Mouse (Mus musculus) lung, embryonic 15.5 days (tissue): ENCODE measurements at regions not wholly inside any gene's neighbourhood (a gene's known extent, or its start where the extent isn't known, plus 50 kb on each side); places are given as distances from the start of the nearest gene placed in this dataset.

Experiments used
- ATAC-seq: fragments of 200-750 bp; cut with Nextera tagmentation; 2 replicates; pipeline ENCODE4 v1.8.0; 2017; ENCODE audit warnings: moderate number of reproducible peaks, borderline replicate concordance; ENCODE audit not compliant: low FRiP score, low TSS enrichment; ENCODE audit errors: extremely low read depth
- H3K27ac ChIP-seq: fragments of 300-500 bp; sonication (generic); 2 replicates; pipeline ENCODE4 v1.5.1; 2015; ENCODE audit warnings: moderate library complexity, mild to moderate bottlenecking, inconsistent platforms
- H3K27me3 ChIP-seq: fragments of 300-500 bp; sonication (generic); 2 replicates; pipeline ENCODE4 v1.6.1; 2015; ENCODE audit warnings: inconsistent platforms
- H3K36me3 ChIP-seq: fragments of 300-500 bp; sonication (generic); 2 replicates; pipeline ENCODE4 v1.6.1; 2015; ENCODE audit warnings: inconsistent platforms
- H3K4me1 ChIP-seq: fragments of 300-500 bp; sonication (generic); 2 replicates; pipeline ENCODE4 v1.6.1; 2015; ENCODE audit warnings: inconsistent platforms
- H3K4me2 ChIP-seq: fragments of 300-500 bp; sonication (generic); 2 replicates; pipeline ENCODE4 v1.6.1; 2015; ENCODE audit warnings: inconsistent platforms, mild to moderate bottlenecking, moderate library complexity
- H3K4me3 ChIP-seq: fragments of 300-500 bp; sonication (generic); 2 replicates; pipeline ENCODE4 v1.5.1; 2015; ENCODE audit warnings: mild to moderate bottlenecking, inconsistent platforms
- H3K9ac ChIP-seq: fragments of 300-500 bp; sonication (generic); 2 replicates; pipeline ENCODE4 v1.6.1; 2015; ENCODE audit warnings: inconsistent platforms
- H3K9me3 ChIP-seq: fragments of 300-500 bp; sonication (generic); 2 replicates; pipeline ENCODE4 v1.6.1; 2016; ENCODE audit warnings: inconsistent platforms
- WGBS: fragments of 180-500 bp; shearing (Covaris S2); methylation state at CpG from one replicate; pipeline ENCODE4 v1.1.7; 2015; 5-methylcytosine and 5-hydroxymethylcytosine counted together

DNA sequence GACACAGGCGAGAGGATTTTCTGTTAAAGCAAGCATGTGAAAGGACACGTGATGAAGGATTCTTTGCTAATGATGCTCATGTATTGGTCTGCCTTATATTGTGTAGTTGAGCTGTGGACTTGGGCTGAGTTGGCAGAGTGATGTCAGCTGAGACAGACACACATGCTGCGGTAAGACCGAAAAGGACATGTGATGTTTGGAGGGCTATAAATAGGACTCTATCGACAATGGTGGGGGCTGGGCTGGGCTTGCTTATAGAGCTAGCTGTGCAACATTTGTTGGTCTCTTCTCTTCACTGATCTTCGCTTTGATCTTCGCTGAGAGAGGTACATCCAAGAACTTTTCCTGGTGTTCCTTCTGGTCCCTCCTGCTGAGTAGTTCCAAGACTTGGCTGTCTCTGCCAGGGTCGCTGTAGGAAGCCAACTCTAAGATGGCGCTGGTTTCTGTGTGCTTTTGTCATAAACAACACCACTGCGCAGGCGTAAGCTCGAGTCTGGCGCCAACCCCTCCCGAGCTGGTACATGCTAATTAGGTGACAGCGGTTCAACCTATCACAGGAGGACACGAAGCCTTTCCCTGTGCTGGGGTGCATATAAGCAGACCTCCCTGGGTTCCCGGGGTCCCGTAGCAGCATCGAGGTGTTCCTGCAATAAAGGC lies 145.8 kb upstream of the Tut7 start:
- no peak overlapping the region for H3K27ac ChIP-seq
- no peaks in the 10 kb centered on the region for H3K9me3 ChIP-seq
- H3K4me1 ChIP-seq, result peaks cover 19% of the 10 kb centered on the region
- H3K36me3 ChIP-seq, result no peaks in the 10 kb centered on the region
- WGBS, result 78% methylated on average over 19 of the region's 19 CpGs
- no peak overlapping the region for H3K9ac ChIP-seq
- no peak for ATAC-seq
- H3K4me2 ChIP-seq, result no peak overlapping the region
- H3K27me3 ChIP-seq, result peaks cover 19% of the 10 kb centered on the region
- H3K4me3 ChIP-seq, result no peak overlapping the region

DNA sequence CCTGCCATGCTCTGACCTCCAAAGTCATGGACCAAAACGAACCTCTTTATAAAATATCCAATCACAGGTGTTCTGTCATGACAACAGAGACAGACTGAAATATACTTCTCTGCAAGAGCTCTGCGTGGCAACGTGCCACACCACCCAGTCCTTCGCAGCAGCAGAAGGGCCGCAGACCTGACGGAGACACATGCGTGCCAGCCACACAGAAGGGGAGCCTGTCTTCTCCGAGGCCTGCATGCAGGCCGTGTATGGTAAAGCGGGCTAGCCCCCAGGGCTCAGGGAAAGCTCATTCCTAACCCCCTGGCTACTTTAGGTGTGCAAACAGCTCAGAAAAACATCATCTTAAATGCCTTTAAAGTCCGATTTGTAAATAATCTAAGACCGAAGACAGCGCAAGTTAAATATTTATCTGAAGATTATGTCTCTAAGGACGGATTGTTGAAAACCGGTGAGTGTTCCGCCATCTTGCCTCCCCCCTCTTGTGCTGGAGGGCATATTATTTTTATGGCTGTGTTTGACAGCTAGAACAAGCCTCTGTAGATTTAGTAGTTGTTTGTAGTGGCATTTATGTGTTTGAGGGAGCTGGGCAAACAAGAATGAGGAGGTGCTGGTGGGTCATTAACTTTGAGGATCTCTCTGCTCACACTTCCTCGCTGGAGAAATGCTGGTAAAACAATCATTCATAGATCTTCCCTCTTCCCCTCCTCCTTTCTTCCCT lies 143.7 kb upstream of the Tut7 start:
- H3K4me1 ChIP-seq, result peaks cover 28% of the 10 kb centered on the region
- no peak overlapping the region for H3K4me3 ChIP-seq
- H3K9ac ChIP-seq, result no peak overlapping the region
- WGBS, result 43% methylated on average over 17 of the region's 17 CpGs
- peaks cover 8% of the 10 kb centered on the region for H3K27me3 ChIP-seq
- no peaks in the 10 kb centered on the region for H3K9me3 ChIP-seq
- no peak overlapping the region for H3K4me2 ChIP-seq
- H3K27ac ChIP-seq, result no peak overlapping the region
- ATAC-seq, result no peak
- H3K36me3 ChIP-seq, result no peaks in the 10 kb centered on the region

DNA sequence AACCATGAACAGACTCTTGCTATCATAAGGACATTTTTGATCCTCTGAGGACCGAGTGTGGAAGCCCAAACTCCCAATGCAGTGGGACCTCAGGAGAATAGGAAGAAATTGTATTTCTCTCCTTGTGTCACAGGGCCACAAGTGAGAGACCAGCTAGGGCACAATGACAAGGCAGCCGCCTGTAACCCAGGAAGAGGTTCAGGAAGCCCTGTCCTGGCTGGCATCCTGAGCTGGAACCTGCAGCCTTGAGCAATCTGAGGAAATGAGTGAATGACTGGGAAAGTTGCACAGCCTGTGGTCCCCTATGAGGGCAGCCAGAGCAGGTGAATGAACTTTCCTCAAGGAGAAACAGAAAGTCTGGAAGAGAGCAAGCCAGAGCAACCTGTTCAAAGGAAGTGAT lies 142.0 kb upstream of the Tut7 start:
- ATAC-seq, result no peak
- no peaks in the 10 kb centered on the region for H3K36me3 ChIP-seq
- H3K27me3 ChIP-seq, result no peaks in the 10 kb centered on the region; the same call in 1 of the 2 replicates
- H3K4me3 ChIP-seq, result no peak overlapping the region
- H3K27ac ChIP-seq, result no peak overlapping the region
- no peak overlapping the region for H3K4me2 ChIP-seq
- peaks cover 16% of the 10 kb centered on the region for H3K4me1 ChIP-seq
- H3K9me3 ChIP-seq, result no peaks in the 10 kb centered on the region
- WGBS, result 95% methylated on average over 2 of the region's 2 CpGs
- H3K9ac ChIP-seq, result no peak overlapping the region

DNA sequence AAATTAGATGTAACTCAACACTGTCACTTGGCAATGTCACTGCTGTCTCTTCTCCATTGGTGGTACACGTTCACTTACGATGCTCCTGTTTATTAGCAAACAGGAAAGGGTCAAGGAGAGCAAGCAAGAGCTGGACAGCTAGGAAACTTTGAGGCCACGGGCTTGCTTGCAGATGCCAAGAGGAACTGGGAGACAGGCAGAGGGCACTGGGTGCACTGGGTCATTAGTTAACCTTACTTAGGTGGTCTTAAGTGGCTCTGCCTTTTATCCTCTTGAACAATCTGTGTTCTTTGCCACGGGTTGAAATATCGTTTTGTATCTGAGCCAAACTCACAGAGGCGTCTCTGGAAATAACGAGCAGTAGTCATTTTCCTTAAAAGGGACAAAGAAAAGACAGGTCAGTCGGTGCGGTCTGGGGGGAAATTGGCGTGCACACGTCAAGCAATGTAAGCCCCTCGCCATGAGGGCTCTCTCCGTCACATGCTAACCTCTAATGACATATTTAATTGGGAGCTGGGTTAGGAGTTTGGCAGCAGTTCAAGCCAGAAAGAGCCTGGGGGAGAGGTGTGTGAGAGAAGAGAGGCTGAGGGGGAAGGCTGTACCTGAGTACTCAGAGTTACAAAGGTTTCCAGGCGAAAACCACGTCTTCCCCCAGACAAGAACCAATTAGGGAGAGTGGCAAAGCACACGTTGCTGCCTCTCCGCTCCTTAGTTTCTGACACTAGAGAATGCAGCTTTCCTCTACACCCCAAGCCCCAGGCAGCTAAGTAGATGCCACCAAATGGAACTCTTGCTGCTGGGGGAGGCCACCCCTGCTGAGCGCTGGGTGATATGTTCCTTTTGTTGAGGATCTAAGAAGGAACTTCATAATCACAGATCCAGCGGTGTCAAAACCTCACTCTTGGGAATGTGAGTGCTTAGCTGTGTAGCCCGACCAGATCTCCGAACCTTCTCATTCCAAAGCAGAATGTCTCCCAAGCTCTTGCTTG lies 140.0 kb upstream of the Tut7 start:
- no peak overlapping the region for H3K27ac ChIP-seq
- no peaks in the 10 kb centered on the region for H3K36me3 ChIP-seq
- peaks cover 16% of the 10 kb centered on the region for H3K4me1 ChIP-seq
- no peak for ATAC-seq
- no peak overlapping the region for H3K4me2 ChIP-seq
- WGBS, result 38% methylated on average over 21 of the region's 21 CpGs
- H3K27me3 ChIP-seq, result no peaks in the 10 kb centered on the region
- H3K9ac ChIP-seq, result no peak overlapping the region
- H3K4me3 ChIP-seq, result no peak overlapping the region
- H3K9me3 ChIP-seq, result no peaks in the 10 kb centered on the region

DNA sequence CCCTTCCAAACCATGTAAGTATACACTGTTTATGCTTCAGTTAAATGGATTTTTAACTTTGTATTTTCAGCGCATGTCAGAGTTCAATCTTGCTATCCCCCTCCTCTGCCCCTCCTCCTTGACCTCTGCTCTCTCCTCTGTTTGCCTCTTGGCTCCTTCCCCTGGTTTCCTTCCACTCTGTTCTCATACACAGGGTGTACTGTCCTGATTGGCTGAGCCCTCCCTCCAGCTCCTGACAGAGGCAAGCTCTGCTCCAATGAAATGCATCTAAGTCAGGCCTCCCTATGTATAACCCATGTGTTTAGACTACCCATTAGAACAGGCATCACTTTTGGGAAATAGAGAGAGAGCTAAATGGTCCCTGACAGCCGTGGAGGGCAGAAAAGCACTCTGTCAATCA lies 133.5 kb upstream of the Tut7 start:
- WGBS, result 34% methylated on average over 2 of the region's 2 CpGs
- ATAC-seq, result peak; percentile 55; the same call in 1 of the 2 replicates
- H3K4me3 ChIP-seq, result no peak overlapping the region
- H3K36me3 ChIP-seq, result no peaks in the 10 kb centered on the region
- H3K27ac ChIP-seq, result no peak overlapping the region
- H3K9me3 ChIP-seq, result no peaks in the 10 kb centered on the region
- no peaks in the 10 kb centered on the region for H3K4me1 ChIP-seq
- peaks cover 12% of the 10 kb centered on the region for H3K27me3 ChIP-seq
- no peak overlapping the region for H3K4me2 ChIP-seq
- H3K9ac ChIP-seq, result no peak overlapping the region

DNA sequence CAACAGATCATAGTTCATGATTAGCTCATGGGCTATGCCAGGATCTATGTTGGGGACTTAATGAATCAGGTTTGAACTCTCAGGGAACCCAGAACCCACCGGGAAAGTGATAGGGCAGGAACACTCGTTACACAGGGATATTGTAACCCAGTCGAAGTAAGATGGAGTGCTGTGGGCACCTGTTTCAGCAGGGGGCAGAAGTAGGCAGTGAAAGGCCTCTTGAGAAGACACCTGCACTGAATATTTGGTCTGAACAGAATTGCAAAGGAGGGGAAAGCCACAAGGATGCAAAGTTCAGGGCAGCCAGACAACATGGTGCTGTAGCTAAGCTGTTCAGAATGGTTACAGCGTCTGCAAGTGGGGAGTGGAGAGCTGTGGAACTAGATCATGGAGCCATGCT lies 129.9 kb upstream of the Tut7 start:
- Histone ChIP-seq H3K4me1 (peaks cover 14% of the 10 kb centered on the region), H3K27ac (no peak overlapping the region), H3K9me3 (no peaks in the 10 kb centered on the region), H3K4me2 (no peak overlapping the region), H3K27me3 (peaks cover 30% of the 10 kb centered on the region), H3K9ac (no peak overlapping the region), H3K36me3 (no peaks in the 10 kb centered on the region), H3K4me3 (no peak overlapping the region)
- ATAC-seq, result no peak
- WGBS, result 57% methylated on average over 4 of the region's 4 CpGs

DNA sequence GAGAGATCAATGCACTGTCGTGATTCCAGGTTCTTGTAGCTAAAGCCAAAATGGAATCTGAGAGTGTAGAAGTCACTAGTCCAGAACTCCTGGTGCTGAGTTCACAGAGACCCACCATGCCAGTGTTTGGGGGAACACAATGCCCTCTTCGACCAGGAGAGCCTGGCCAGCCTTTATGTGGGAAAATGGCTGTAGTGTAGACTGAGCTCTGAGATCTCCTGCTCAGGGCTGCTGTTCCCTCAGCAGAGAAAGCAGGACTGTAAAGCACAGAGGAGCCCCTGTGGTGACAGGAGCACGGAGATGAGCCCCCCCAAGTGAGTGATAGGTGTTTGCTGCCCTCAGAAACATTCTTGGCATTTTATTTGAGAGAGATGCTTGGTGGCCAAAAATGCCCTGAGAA lies 129.2 kb upstream of the Tut7 start:
- peaks cover 19% of the 10 kb centered on the region for H3K4me1 ChIP-seq
- no peak overlapping the region for H3K4me3 ChIP-seq
- no peaks in the 10 kb centered on the region for H3K9me3 ChIP-seq
- H3K4me2 ChIP-seq, result no peak overlapping the region
- no peak overlapping the region for H3K27ac ChIP-seq
- ATAC-seq, result no peak
- no peak overlapping the region for H3K9ac ChIP-seq
- WGBS, result 68% methylated on average over 3 of the region's 3 CpGs
- H3K36me3 ChIP-seq, result no peaks in the 10 kb centered on the region
- H3K27me3 ChIP-seq, result peaks cover 30% of the 10 kb centered on the region

DNA sequence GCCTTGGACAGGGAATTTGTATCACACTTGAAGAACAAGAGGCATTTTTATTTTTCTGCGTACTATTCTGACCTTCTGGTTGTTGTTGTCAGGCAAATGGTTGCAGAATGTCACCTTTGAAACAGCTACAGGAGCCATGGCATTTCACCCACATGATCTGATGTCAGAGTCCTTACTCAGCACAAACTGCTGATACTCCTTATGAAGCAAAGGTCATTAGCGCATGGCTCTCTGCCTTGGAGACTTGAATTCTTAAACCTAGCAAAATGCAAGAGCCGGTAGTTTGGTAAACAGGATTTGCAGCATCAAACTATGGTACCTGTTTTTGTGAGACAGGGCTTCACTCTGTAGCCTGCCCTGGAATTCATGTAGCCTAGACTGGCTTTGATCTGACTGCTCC lies 127.3 kb upstream of the Tut7 start:
- H3K4me3 ChIP-seq, result no peak overlapping the region
- H3K4me2 ChIP-seq, result no peak overlapping the region
- no peaks in the 10 kb centered on the region for H3K36me3 ChIP-seq
- no peak overlapping the region for H3K9ac ChIP-seq
- H3K9me3 ChIP-seq, result no peaks in the 10 kb centered on the region
- H3K27ac ChIP-seq, result no peak overlapping the region
- H3K27me3 ChIP-seq, result peaks cover 30% of the 10 kb centered on the region
- no peak for ATAC-seq
- peaks cover 19% of the 10 kb centered on the region for H3K4me1 ChIP-seq
- 81% methylated on average over 3 of the region's 3 CpGs for WGBS

DNA sequence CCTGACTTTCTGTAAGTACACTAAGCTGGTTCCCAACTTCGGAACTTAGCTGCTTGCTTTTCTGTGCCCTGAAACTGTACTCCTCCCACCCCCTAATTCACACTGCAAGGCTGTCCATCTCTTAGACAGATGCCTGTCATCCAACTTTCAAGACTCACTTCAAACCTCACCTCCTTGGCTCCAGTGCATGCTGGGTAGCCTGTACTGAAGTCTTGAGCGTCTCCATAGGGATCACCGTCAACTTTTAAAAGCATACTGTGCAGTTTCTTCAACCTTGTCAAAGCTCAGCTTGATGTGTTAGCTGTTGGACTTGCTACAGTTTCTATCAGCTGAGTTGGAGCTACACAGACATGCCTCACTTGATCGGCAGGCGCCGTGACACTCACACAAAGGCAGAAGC lies 126.5 kb upstream of the Tut7 start:
- WGBS, result 43% methylated on average over 6 of the region's 6 CpGs
- H3K27ac ChIP-seq, result no peak overlapping the region
- H3K36me3 ChIP-seq, result no peaks in the 10 kb centered on the region
- no peaks in the 10 kb centered on the region for H3K9me3 ChIP-seq
- peaks cover 30% of the 10 kb centered on the region for H3K27me3 ChIP-seq
- peaks cover 19% of the 10 kb centered on the region for H3K4me1 ChIP-seq
- H3K4me3 ChIP-seq, result no peak overlapping the region
- H3K4me2 ChIP-seq, result no peak overlapping the region
- H3K9ac ChIP-seq, result no peak overlapping the region
- ATAC-seq, result no peak

DNA sequence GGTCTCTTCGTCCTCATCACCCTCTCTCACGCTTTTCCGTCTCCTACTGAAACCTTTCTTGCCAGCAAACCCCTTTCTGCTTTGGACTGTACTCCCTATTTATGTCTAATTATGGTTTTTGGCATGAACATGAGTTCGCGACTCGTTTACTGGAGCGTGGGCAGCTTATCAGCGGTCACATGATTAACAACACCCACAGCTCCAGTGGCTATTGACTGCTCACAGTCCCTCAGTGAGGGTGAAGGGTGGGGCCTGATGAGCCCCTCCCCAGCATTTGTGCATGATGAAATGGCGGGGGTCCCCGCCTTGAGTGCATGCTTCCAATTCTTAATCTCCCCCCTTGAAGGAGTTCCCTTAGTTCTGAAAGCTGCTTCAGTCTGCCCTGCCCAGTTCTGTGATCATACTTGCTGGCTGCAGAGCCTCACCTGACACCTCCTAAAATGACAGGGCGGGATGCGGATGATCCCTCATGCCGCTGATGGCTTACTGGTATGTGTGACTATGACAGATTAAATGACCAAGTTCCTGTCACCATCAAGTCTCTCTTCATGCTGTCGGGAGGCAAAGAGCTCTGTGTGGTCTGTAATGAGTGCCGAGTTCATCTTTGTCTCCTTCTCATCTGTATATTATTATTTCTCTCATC lies 125.7 kb upstream of the Tut7 start:
- WGBS, result 42% methylated on average over 15 of the region's 15 CpGs
- no peak overlapping the region for H3K9ac ChIP-seq
- peak overlapping the region; percentile 40 for H3K4me2 ChIP-seq
- ATAC-seq, result peak; percentile 79; the same call in 1 of the 2 replicates
- peaks cover 19% of the 10 kb centered on the region for H3K4me1 ChIP-seq
- no peak overlapping the region for H3K27ac ChIP-seq
- H3K4me3 ChIP-seq, result no peak overlapping the region
- peaks cover 30% of the 10 kb centered on the region for H3K27me3 ChIP-seq
- no peaks in the 10 kb centered on the region for H3K9me3 ChIP-seq
- H3K36me3 ChIP-seq, result no peaks in the 10 kb centered on the region

DNA sequence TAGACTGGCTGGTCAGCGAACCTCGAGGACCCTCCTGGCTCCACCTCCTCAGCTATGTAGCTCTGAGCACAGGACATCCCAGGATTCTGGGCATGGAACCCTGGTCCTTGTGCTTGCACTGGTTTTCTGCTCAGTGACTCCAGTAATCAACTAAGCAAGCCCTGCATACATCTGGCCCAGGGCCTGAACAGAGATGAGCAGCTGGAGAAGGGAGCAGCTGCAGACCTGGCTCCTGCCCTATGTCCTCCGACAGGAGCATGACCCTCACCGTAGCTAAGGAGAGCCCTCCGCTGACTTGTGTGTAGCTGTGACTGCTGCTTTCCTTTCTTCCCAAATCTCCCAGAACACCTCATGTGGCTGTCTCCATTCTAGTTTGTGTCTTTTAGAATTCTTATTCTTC lies 124.5 kb upstream of the Tut7 start:
- Histone ChIP-seq H3K27ac (no peak overlapping the region), H3K4me3 (no peak overlapping the region), H3K9ac (no peak overlapping the region), H3K4me2 (no peak overlapping the region), H3K4me1 (peaks cover 19% of the 10 kb centered on the region), H3K36me3 (no peaks in the 10 kb centered on the region), H3K27me3 (peaks cover 31% of the 10 kb centered on the region), H3K9me3 (no peaks in the 10 kb centered on the region)
- WGBS, result 42% methylated on average over 5 of the region's 5 CpGs
- ATAC-seq, result no peak
